Mouse (Mus musculus) liver, embryonic 14.5 days (tissue): ENCODE measurements around the gene Engase. TPM values are rescaled to one million over a fixed set of nuclear protein-coding genes. Genes with fewer than 3 reads are reported as not detected.

ENCODE experiments used
- ATAC-seq: fragments of 200-750 bp; cut with Nextera tagmentation; 2 replicates; pipeline ENCODE4 v1.8.0; 2017; ENCODE audit warnings: moderate number of reproducible peaks, mild to moderate bottlenecking, moderate library complexity; ENCODE audit not compliant: insufficient read depth
- DNase-seq, 3 experiments: peaks; one replicate each; pipeline ENCODE4 v3.0.0-alpha.2; 2012 to 2013; ENCODE audit warnings: low read depth in 3 of 3, low spot score in 3 of 3
- H3K27ac ChIP-seq: fragments of 300-500 bp; sonication (generic); 2 replicates; pipeline ENCODE4 v1.5.1; 2014; ENCODE audit warnings: moderate library complexity, mild to moderate bottlenecking, control low read depth, inconsistent platforms
- H3K27me3 ChIP-seq: fragments of 300-500 bp; sonication (generic); 2 replicates; pipeline ENCODE4 v1.6.1; 2014; ENCODE audit warnings: mild to moderate bottlenecking, low read length, moderate library complexity; ENCODE audit not compliant: control insufficient read depth, insufficient read depth
- H3K36me3 ChIP-seq: fragments of 300-500 bp; sonication (generic); replicated peaks from 2 replicates; pipeline ENCODE4 v1.6.1; 2014; ENCODE audit warnings: low read depth; ENCODE audit not compliant: control insufficient read depth, insufficient read depth
- H3K4me1 ChIP-seq, 2 experiments: fragments of 200-500 bp in 1 of 2; fragments of 300-500 bp in 1 of 2; sonication (generic) in 1 of 2; replicated peaks; 2 replicates each; pipeline ENCODE4 v1.6.1; 2012 to 2014; ENCODE audit warnings: antibody characterized with exemption in 1 of 2, inconsistent platforms in 1 of 2, low read length in 1 of 2; ENCODE audit not compliant: control insufficient read depth in 2 of 2, insufficient read depth in 2 of 2
- H3K4me2 ChIP-seq: fragments of 300-500 bp; sonication (generic); 2 replicates; pipeline ENCODE4 v1.6.1; 2014; ENCODE audit warnings: low read depth, mild to moderate bottlenecking, control low read depth, moderate library complexity
- H3K4me3 ChIP-seq, 2 experiments: fragments of 200-500 bp in 1 of 2; fragments of 300-500 bp in 1 of 2; sonication (generic) in 1 of 2; 2 replicates each; pipeline ENCODE4 v1.5.1; 2012 to 2014; ENCODE audit warnings: low read depth in 2 of 2, low read length in 2 of 2, mild to moderate bottlenecking in 2 of 2, control low read depth in 1 of 2, inconsistent platforms in 1 of 2, moderate library complexity in 1 of 2; ENCODE audit not compliant: insufficient read depth in 1 of 2
- H3K9ac ChIP-seq: fragments of 300-500 bp; sonication (generic); replicated peaks from 2 replicates; pipeline ENCODE4 v1.6.1; 2014; ENCODE audit warnings: mild to moderate bottlenecking, control low read depth, moderate library complexity
- H3K9me3 ChIP-seq: fragments of 300-500 bp; sonication (generic); 2 replicates; pipeline ENCODE4 v1.6.1; 2016; ENCODE audit warnings: low read length, mixed read lengths; ENCODE audit not compliant: control insufficient read depth
- CTCF ChIP-seq: IDR thresholded peaks from 2 replicates; pipeline ENCODE4 v1.5.1; 2016; ENCODE audit warnings: antibody characterized with exemption, low read depth, control low read depth
- EP300 ChIP-seq: IDR thresholded peaks from 2 replicates; pipeline ENCODE4 v1.6.1; 2016; ENCODE audit warnings: antibody characterized with exemption, low read depth
- WGBS: fragments of 180-500 bp; shearing (Covaris S2); extraction: QIAGEN DNeasy Blood & Tissue Kit; methylation state at CpG from one replicate; pipeline ENCODE4 v1.1.7; 2014; ENCODE audit not compliant: insufficient replicate concordance; 5-methylcytosine and 5-hydroxymethylcytosine counted together
- polyA plus RNA-seq, 2 experiments: library from polyadenylated mRNA; depleted of rRNA in 1 of 2; stranded (reverse) in 1 of 2; unstranded in 1 of 2; fragments of >200 nt; fragmentation: Nextera tagmentation in 1 of 2; extraction: Ambion mirVana in 1 of 2; gene quantifications; 2 replicates each; pipeline versions ENCODE4 v1.2.1 to v1.2.3; 2012 to 2014

The Engase gene
- polyA plus RNA-seq, 2 experiments: 4.1 to 6.5 TPM

- H3K9me3 ChIP-seq: no peaks in the 10 kb centered on the region
- no peak overlapping the region for H3K4me3 ChIP-seq
These were observed 16.8 kb downstream of the Engase start for GRCm38 (mm10) chr11:118493458-118493857.

GRCm38 (mm10) chr11:118494001-118494737 is 17.5 kb downstream of the Engase start:
- no peak for ATAC-seq
- 40% methylated on average over 12 of the region's 12 CpGs for WGBS
- no peak overlapping the region for H3K4me3 ChIP-seq
- no peak for TF ChIP-seq CTCF
- TF ChIP-seq EP300: no peak
- H3K9ac ChIP-seq: no peak overlapping the region
- H3K27ac ChIP-seq: no peak overlapping the region
- H3K9me3 ChIP-seq: no peaks in the 10 kb centered on the region
- no peak for DNase-seq
- H3K4me1 ChIP-seq: no peaks in the 10 kb centered on the region
- no peaks in the 10 kb centered on the region for H3K27me3 ChIP-seq
- no peaks in the 10 kb centered on the region for H3K36me3 ChIP-seq
- no peak overlapping the region for H3K4me2 ChIP-seq

More at GRCm38 (mm10) chr11:118493458-118493857, 16.8 kb downstream of the Engase start:
- WGBS: 61% methylated on average over 2 of the region's 2 CpGs
- Histone ChIP-seq H3K27ac (no peak overlapping the region), H3K36me3 (no peaks in the 10 kb centered on the region), H3K4me2 (no peak overlapping the region), H3K4me1 (no peaks in the 10 kb centered on the region), H3K9ac (no peak overlapping the region), H3K27me3 (no peaks in the 10 kb centered on the region)
- ATAC-seq (no peak), DNase-seq (no peak)
- no peak for TF ChIP-seq CTCF
- TF ChIP-seq EP300: no peak

GRCm38 (mm10) chr11:118495065-118495464 is 18.4 kb downstream of the Engase start:
- no peak for ATAC-seq
- no peaks in the 10 kb centered on the region for H3K9me3 ChIP-seq
- H3K27me3 ChIP-seq: no peaks in the 10 kb centered on the region
- H3K4me3 ChIP-seq: no peak overlapping the region
- no peaks in the 10 kb centered on the region for H3K4me1 ChIP-seq
- no peak overlapping the region for H3K9ac ChIP-seq
- TF ChIP-seq EP300 (no peak), CTCF (no peak)
- H3K36me3 ChIP-seq: no peaks in the 10 kb centered on the region
- WGBS: 39% methylated on average over 5 of the region's 5 CpGs
- no peak overlapping the region for H3K27ac ChIP-seq
- DNase-seq: no peak
- H3K4me2 ChIP-seq: no peak overlapping the region

GRCm38 (mm10) chr11:118496066-118496689 is 19.5 kb downstream of the Engase start:
- Histone ChIP-seq H3K9me3 (no peaks in the 10 kb centered on the region), H3K27me3 (no peaks in the 10 kb centered on the region), H3K27ac (no peak overlapping the region), H3K36me3 (no peaks in the 10 kb centered on the region), H3K9ac (no peak overlapping the region), H3K4me3 (no peak overlapping the region), H3K4me2 (no peak overlapping the region), H3K4me1 (no peaks in the 10 kb centered on the region)
- ATAC-seq (no peak), DNase-seq (no peak)
- TF ChIP-seq EP300: no peak
- TF ChIP-seq CTCF: no peak
- 54% methylated on average over 20 of the region's 20 CpGs for WGBS

- H3K4me1 ChIP-seq: no peaks in the 10 kb centered on the region
- no peaks in the 10 kb centered on the region for H3K9me3 ChIP-seq
- H3K27me3 ChIP-seq: peaks cover 6% of the 10 kb centered on the region
- H3K9ac ChIP-seq: no peak overlapping the region
- no peak overlapping the region for H3K4me3 ChIP-seq
- DNase-seq (no peak), ATAC-seq (no peak)
- H3K36me3 ChIP-seq: no peaks in the 10 kb centered on the region
- TF ChIP-seq EP300: no peak
- TF ChIP-seq CTCF: no peak
- no peak overlapping the region for H3K4me2 ChIP-seq
- 36% methylated on average over 6 of the region's 6 CpGs for WGBS
- H3K27ac ChIP-seq: no peak overlapping the region
These were observed 26.4 kb downstream of the Engase start for GRCm38 (mm10) chr11:118502990-118503389.
